In genomic region chr7:46639692-46640031, GRCm38 (mm10) we compare ENCODE assay signal across 8 mouse cellular contexts. TPM values are rescaled to one million over a fixed set of nuclear protein-coding genes. Genes with fewer than 3 reads are reported as not detected.
DNase-seq lines count a peak whose midpoint lies in the region; ATAC-seq lines count a peak whose summit lies in the region.

Sergef (minus strand) TSS chr7:46639807.

- no peaks in the 10 kb centered on the region for H3K9me3 ChIP-seq in hindbrain, embryonic 11.5 days (ENCODE audit: control insufficient read depth, low read length)

- H3K4me2 ChIP-seq in hindbrain, embryonic 11.5 days (replicated peaks; ENCODE audit: low read depth, low read length): peak within 1 kb of the TSS; percentile 88

- DNase-seq in R1 (ENCODE audit: low read depth, low spot score): peak; percentile 94
- DNase-seq in cerebellum, adult 9-11 months: peak; percentile 96
- peak; percentile 77 to 91 for DNase-seq in frontal cortex, adult 2 months (ENCODE audit: extremely low spot score in 1 of 2, low spot score in 1 of 2)
- peak; percentile 91 for DNase-seq in hindbrain, embryonic 11.5 days (ENCODE audit: low spot score)
- peak; percentile 71 to 79 for DNase-seq in layer of hippocampus, postnatal 25 days (ENCODE audit: extremely low spot score in 1 of 2, low spot score in 1 of 2)
- peak; percentile 93 for DNase-seq in lung, postnatal 25 days (ENCODE audit: low spot score)
- peak; percentile 88 for DNase-seq in retina, embryonic 14.5 days (ENCODE audit: low spot score)
- peak; percentile 87 for DNase-seq in urinary bladder, postnatal 25 days (ENCODE audit: low spot score)

- H3K9ac ChIP-seq in hindbrain, embryonic 11.5 days (ENCODE audit: low read depth, low read length): peak within 1 kb of the TSS; percentile 70

- peak within 1 kb of the TSS; percentile 56; the same call in 1 of the 2 replicates for H3K27ac ChIP-seq in hindbrain, embryonic 11.5 days (ENCODE audit: low read depth, low read length)

- peaks cover 3% of the 10 kb centered on the region; the same call in 1 of the 2 replicates for H3K27me3 ChIP-seq in hindbrain, embryonic 11.5 days (ENCODE audit: control insufficient read depth, insufficient read depth, low read length)

- H3K36me3 ChIP-seq in hindbrain, embryonic 11.5 days (ENCODE audit: control insufficient read depth, insufficient read depth, low read length): no peaks in the 10 kb centered on the region

- no peaks in the 10 kb centered on the region for H3K4me1 ChIP-seq in hindbrain, embryonic 11.5 days (replicated peaks; ENCODE audit: control insufficient read depth, insufficient read depth, low read length)

- WGBS in hindbrain, embryonic 11.5 days: under 1% methylated on average over 30 of the region's 30 CpGs

- peak; percentile 97 for ATAC-seq in hindbrain, embryonic 11.5 days (ENCODE audit: low FRiP score)

- peak within 1 kb of the TSS; percentile 62 for H3K4me3 ChIP-seq in hindbrain, embryonic 11.5 days (ENCODE audit: low read depth, low read length)

RNA-seq across cellular contexts. Expression of gene Sergef, which starts in this region (rescaled TPM):
- 48.0 and 50.4 TPM in 2 replicates for polyA plus RNA-seq in frontal cortex, adult 2 months (2012; rRNA removed)
- 14.4 and 16.0 TPM in 2 replicates for polyA plus RNA-seq in hindbrain, embryonic 11.5 days (2014; fragmentation: Nextera tagmentation; extraction: Ambion mirVana)
- 10 to 100 TPM; 40.2 to 46.2 TPM for total RNA-seq in layer of hippocampus, postnatal 25 days (2021)

Comparison
In these comparisons a context has a peak if more than half of its experiments do, and no peak if none do; other contexts are left out.
1. Peak in every context shown above with its lines: DNase-seq, ATAC-seq, H3K4me3 ChIP-seq and H3K27ac ChIP-seq.